Mouse (Mus musculus): ENCODE data around the gene Lrrc4. TPM values are rescaled to one million over a fixed set of nuclear protein-coding genes. Genes with fewer than 3 reads are reported as not detected.

Gene Lrrc4
- total RNA-seq, 2 experiments from 2014 or later, result 0.31 to 0.41 TPM

GRCm38 (mm10) chr6:28855442-28855841 lies 23.9 kb upstream of the Lrrc4 start:
- DNase-seq, result no peak
- intact Hi-C loops (cut with DNase I), result no loop called here

GRCm38 (mm10) chr6:28854598-28854997 lies 23.1 kb upstream of the Lrrc4 start:
- intact Hi-C loops (cut with DNase I), result no loop called here
- no peak for DNase-seq

- DNase-seq, result no peak
- intact Hi-C loops (cut with DNase I), result no loop called here
Observed at GRCm38 (mm10) chr6:28853654-28854053, 22.1 kb upstream of the Lrrc4 start.

- intact Hi-C loops (cut with DNase I), result no loop called here
- DNase-seq, result no peak
Observed at GRCm38 (mm10) chr6:28853164-28853563, 21.6 kb upstream of the Lrrc4 start.

GRCm38 (mm10) chr6:28852342-28852741 lies 20.8 kb upstream of the Lrrc4 start:
- no peak for DNase-seq
- intact Hi-C loops (cut with DNase I), result no loop called here

GRCm38 (mm10) chr6:28850326-28850900 lies 18.9 kb upstream of the Lrrc4 start:
- intact Hi-C loops (cut with DNase I), result no loop called here
- DNase-seq, result no peak

- no peak for DNase-seq
- intact Hi-C loops (cut with DNase I), result no loop called here
Observed at GRCm38 (mm10) chr6:28849317-28849716, 17.8 kb upstream of the Lrrc4 start.

- no peak for DNase-seq
- intact Hi-C loops (cut with DNase I), result no loop called here
Observed at GRCm38 (mm10) chr6:28848891-28849290, 17.3 kb upstream of the Lrrc4 start.

- intact Hi-C loops (cut with DNase I), result no loop called here
- DNase-seq, result no peak
Observed at GRCm38 (mm10) chr6:28848285-28848794, 16.8 kb upstream of the Lrrc4 start.

- intact Hi-C loops (cut with DNase I), result no loop called here
- no peak for DNase-seq
Observed at GRCm38 (mm10) chr6:28847616-28848015, 16.1 kb upstream of the Lrrc4 start.

GRCm38 (mm10) chr6:28845610-28846009 lies 14.1 kb upstream of the Lrrc4 start:
- intact Hi-C loops (cut with DNase I), result no loop called here
- no peak for DNase-seq

- no peak for DNase-seq
- intact Hi-C loops (cut with DNase I), result no loop called here
Observed at GRCm38 (mm10) chr6:28842375-28843276, 11.1 kb upstream of the Lrrc4 start.

- intact Hi-C loops (cut with DNase I), result no loop called here
- DNase-seq, result no peak
Observed at GRCm38 (mm10) chr6:28841569-28841968, 10.0 kb upstream of the Lrrc4 start.

GRCm38 (mm10) chr6:28836600-28836999 lies 5.1 kb upstream of the Lrrc4 start:
- intact Hi-C loops (cut with DNase I), result no loop called here
- no peak for DNase-seq

GRCm38 (mm10) chr6:28834046-28834445 lies 2.5 kb upstream of the Lrrc4 start:
- intact Hi-C loops (cut with DNase I), result no loop called here
- no peak for DNase-seq

GRCm38 (mm10) chr6:28833380-28833822 lies 1.9 kb upstream of the Lrrc4 start:
- DNase-seq, result peak in 1 of 2 experiments; percentile 29
- intact Hi-C loops (cut with DNase I), result no loop called here

- DNase-seq, result peak; percentile 31 to 45
- intact Hi-C loops (cut with DNase I), result no loop called here
Observed at GRCm38 (mm10) chr6:28832751-28833291, 1.3 kb upstream of the Lrrc4 start.

GRCm38 (mm10) chr6:28831854-28832750 lies 555 bp upstream of the Lrrc4 start:
- DNase-seq, result peak in 1 of 2 experiments; percentile 39
- intact Hi-C loops (cut with DNase I), result no loop called here

GRCm38 (mm10) chr6:28830306-28830705 lies 1.2 kb downstream of the Lrrc4 start:
- intact Hi-C loops (cut with DNase I), result no loop called here
- no peak for DNase-seq

- DNase-seq, result no peak
- intact Hi-C loops (cut with DNase I), result no loop called here
Observed at GRCm38 (mm10) chr6:28828593-28828992, 3.0 kb downstream of the Lrrc4 start.
